Mouse (Mus musculus): ENCODE measurements around the gene Gm2310.
A peak's percentile ranks its signal among the peaks of the same experiment; 100 is the strongest.
"Not testable (repeated sequence)": the region's sequence is repeated elsewhere in the genome, so short reads cannot be mapped to it uniquely, and the experiment has no call there.

The Gm2310 gene

GRCm38 (mm10) chr15:8519853-8520252 lies at the start of gene Gm2310:
TSS of gene Gm2310 (minus strand) at chr15:8519953.
- DNase-seq, result not testable (repeated sequence)

GRCm38 (mm10) chr15:8568645-8569528 lies 49.1 kb upstream of the Gm2310 start:
- DNase-seq, result peak; percentile 93

- DNase-seq, result no peak
These were observed 48.5 kb upstream of the Gm2310 start for GRCm38 (mm10) chr15:8568286-8568644.

- DNase-seq, result no peak
These were observed 45.7 kb upstream of the Gm2310 start for GRCm38 (mm10) chr15:8565416-8565815.

- DNase-seq, result no peak
These were observed 44.6 kb upstream of the Gm2310 start for GRCm38 (mm10) chr15:8564331-8564730.

- DNase-seq, result no peak
These were observed 43.9 kb upstream of the Gm2310 start for GRCm38 (mm10) chr15:8563423-8564194.

GRCm38 (mm10) chr15:8562776-8563175 lies 43.0 kb upstream of the Gm2310 start:
- DNase-seq, result no peak

GRCm38 (mm10) chr15:8531201-8531600 lies 11.4 kb upstream of the Gm2310 start:
- DNase-seq, result no peak

GRCm38 (mm10) chr15:8512957-8513356 lies 6.8 kb downstream of the Gm2310 start:
- DNase-seq, result no peak

- DNase-seq, result peak; percentile 21
These were observed 7.9 kb downstream of the Gm2310 start for GRCm38 (mm10) chr15:8511861-8512260.

- peak; percentile 6 for DNase-seq
These were observed 17.3 kb downstream of the Gm2310 start for GRCm38 (mm10) chr15:8502431-8502830.

- no peak for DNase-seq
These were observed 34.5 kb downstream of the Gm2310 start for GRCm38 (mm10) chr15:8485261-8485660.

GRCm38 (mm10) chr15:8469006-8469575 lies 50.7 kb downstream of the Gm2310 start:
- no peak for DNase-seq

Data from kidney, postnatal 14 days (tissue).